Mouse (Mus musculus) embryonic facial prominence, embryonic 10.5 days (tissue): ENCODE measurements around the gene Spns2. TPM values are rescaled to one million over a fixed set of nuclear protein-coding genes. Genes with fewer than 3 reads are reported as not detected.
A peak's percentile ranks its signal among the peaks of the same experiment; 100 is the strongest.

Experiments
- DNase-seq: peaks from one replicate; pipeline ENCODE4 v3.0.0-alpha.2; 2017; ENCODE audit warnings: low spot score
- H3K27ac ChIP-seq: fragments of 300-500 bp; sonication (generic); replicated peaks from 2 replicates; pipeline ENCODE4 v1.5.1; 2016; ENCODE audit warnings: mild to moderate bottlenecking
- H3K27me3 ChIP-seq: fragments of 300-500 bp; sonication (generic); replicated peaks from 2 replicates; pipeline ENCODE4 v1.6.1; 2016; ENCODE audit warnings: low read depth, mild to moderate bottlenecking; ENCODE audit not compliant: poor library complexity, severe bottlenecking
- H3K36me3 ChIP-seq: fragments of 300-500 bp; sonication (generic); replicated peaks from 2 replicates; pipeline ENCODE4 v1.6.1; 2016; ENCODE audit warnings: mild to moderate bottlenecking, moderate library complexity
- H3K4me1 ChIP-seq: fragments of 300-500 bp; sonication (generic); 2 replicates; pipeline ENCODE4 v1.6.1; 2016
- H3K4me3 ChIP-seq: fragments of 300-500 bp; sonication (generic); 2 replicates; pipeline ENCODE4 v1.5.1; 2016; ENCODE audit warnings: mild to moderate bottlenecking, moderate library complexity
- H3K9me3 ChIP-seq: fragments of 300-500 bp; sonication (generic); 2 replicates; pipeline ENCODE4 v1.6.1; 2016; ENCODE audit warnings: mild to moderate bottlenecking
- WGBS: fragments of 180-500 bp; shearing (Covaris S2); methylation state at CpG from one replicate; pipeline ENCODE4 v1.1.7; 2016; 5-methylcytosine and 5-hydroxymethylcytosine counted together
- polyA plus RNA-seq: library from polyadenylated mRNA; unstranded; fragments of >200 nt; fragmentation: Nextera tagmentation; extraction: Ambion mirVana; gene quantifications from 2 replicates; pipeline ENCODE4 v1.2.1, GENCODE M21; 2016

The Spns2 gene
- polyA plus RNA-seq, 1 experiment from 2014 or later: 3.3 TPM

GRCm38 (mm10) chr11:72479499-72479898 is 10.2 kb downstream of the Spns2 start:
- Histone ChIP-seq H3K27ac (no peak overlapping the region), H3K27me3 (no peaks in the 10 kb centered on the region), H3K36me3 (no peaks in the 10 kb centered on the region), H3K4me1 (peaks cover 44% of the 10 kb centered on the region), H3K4me3 (no peak overlapping the region), H3K9me3 (no peaks in the 10 kb centered on the region)
- no peak for DNase-seq
- 80% methylated on average over 2 of the region's 2 CpGs for WGBS

GRCm38 (mm10) chr11:72478228-72478627 is 11.5 kb downstream of the Spns2 start:
- H3K9me3 ChIP-seq: no peaks in the 10 kb centered on the region
- no peak overlapping the region for H3K27ac ChIP-seq
- H3K36me3 ChIP-seq: no peaks in the 10 kb centered on the region
- 66% methylated on average over 6 of the region's 6 CpGs for WGBS
- no peak for DNase-seq
- peaks cover 54% of the 10 kb centered on the region for H3K4me1 ChIP-seq
- no peak overlapping the region for H3K4me3 ChIP-seq
- H3K27me3 ChIP-seq: no peaks in the 10 kb centered on the region

GRCm38 (mm10) chr11:72477653-72478052 is 12.1 kb downstream of the Spns2 start:
- Histone ChIP-seq H3K4me3 (no peak overlapping the region), H3K27me3 (no peaks in the 10 kb centered on the region), H3K36me3 (no peaks in the 10 kb centered on the region), H3K4me1 (peaks cover 57% of the 10 kb centered on the region), H3K9me3 (no peaks in the 10 kb centered on the region), H3K27ac (no peak overlapping the region)
- 88% methylated on average over 1 of the region's 1 CpGs for WGBS
- no peak for DNase-seq

GRCm38 (mm10) chr11:72477182-72477581 is 12.5 kb downstream of the Spns2 start:
- H3K9me3 ChIP-seq: no peaks in the 10 kb centered on the region
- peaks cover 61% of the 10 kb centered on the region for H3K4me1 ChIP-seq
- DNase-seq: no peak
- WGBS: 41% methylated on average over 5 of the region's 5 CpGs
- H3K36me3 ChIP-seq: no peaks in the 10 kb centered on the region
- H3K27ac ChIP-seq: peak overlapping the region; percentile 60
- H3K27me3 ChIP-seq: no peaks in the 10 kb centered on the region
- H3K4me3 ChIP-seq: no peak overlapping the region

- Histone ChIP-seq H3K36me3 (no peaks in the 10 kb centered on the region), H3K27me3 (no peaks in the 10 kb centered on the region), H3K4me1 (peaks cover 61% of the 10 kb centered on the region), H3K9me3 (no peaks in the 10 kb centered on the region), H3K4me3 (no peak overlapping the region), H3K27ac (peak overlapping the region; percentile 52)
- DNase-seq: no peak
- 76% methylated on average over 7 of the region's 7 CpGs for WGBS
Measured at GRCm38 (mm10) chr11:72476074-72476625, 13.6 kb downstream of the Spns2 start.

- H3K4me1 ChIP-seq: peaks cover 63% of the 10 kb centered on the region
- H3K9me3 ChIP-seq: no peaks in the 10 kb centered on the region
- no peak overlapping the region for H3K4me3 ChIP-seq
- WGBS: 75% methylated on average over 7 of the region's 7 CpGs
- H3K27me3 ChIP-seq: no peaks in the 10 kb centered on the region
- no peaks in the 10 kb centered on the region for H3K36me3 ChIP-seq
- H3K27ac ChIP-seq: peak overlapping the region; percentile 52
- DNase-seq: no peak
Measured at GRCm38 (mm10) chr11:72475408-72475807, 14.3 kb downstream of the Spns2 start.

- Histone ChIP-seq H3K4me1 (peaks cover 68% of the 10 kb centered on the region), H3K4me3 (no peak overlapping the region), H3K27ac (peak overlapping the region; percentile 52), H3K9me3 (no peaks in the 10 kb centered on the region), H3K27me3 (no peaks in the 10 kb centered on the region), H3K36me3 (no peaks in the 10 kb centered on the region)
- DNase-seq: no peak
- WGBS: 75% methylated on average over 3 of the region's 3 CpGs
Measured at GRCm38 (mm10) chr11:72474926-72475325, 14.8 kb downstream of the Spns2 start.

GRCm38 (mm10) chr11:72473540-72473939 is 16.2 kb downstream of the Spns2 start:
- peak overlapping the region; percentile 54 for H3K27ac ChIP-seq
- WGBS: 85% methylated on average over 4 of the region's 4 CpGs

GRCm38 (mm10) chr11:72471381-72471780 is 18.3 kb downstream of the Spns2 start:
- no peak overlapping the region; the same call in 1 of the 2 replicates for H3K27ac ChIP-seq
- H3K27me3 ChIP-seq: no peaks in the 10 kb centered on the region
- H3K36me3 ChIP-seq: no peaks in the 10 kb centered on the region
- no peak overlapping the region for H3K4me3 ChIP-seq
- H3K4me1 ChIP-seq: peaks cover 76% of the 10 kb centered on the region
- DNase-seq: no peak
- H3K9me3 ChIP-seq: no peaks in the 10 kb centered on the region
- WGBS: 87% methylated on average over 6 of the region's 6 CpGs

More at GRCm38 (mm10) chr11:72473540-72473939, 16.2 kb downstream of the Spns2 start:
- Histone ChIP-seq H3K27me3 (no peaks in the 10 kb centered on the region), H3K9me3 (no peaks in the 10 kb centered on the region), H3K4me1 (peaks cover 74% of the 10 kb centered on the region), H3K36me3 (no peaks in the 10 kb centered on the region), H3K4me3 (no peak overlapping the region)
- DNase-seq: peak; percentile 44

GRCm38 (mm10) chr11:72470004-72470403 is 19.7 kb downstream of the Spns2 start:
- peaks cover 75% of the 10 kb centered on the region for H3K4me1 ChIP-seq

GRCm38 (mm10) chr11:72469217-72469616 is 20.5 kb downstream of the Spns2 start:
- WGBS: 32% methylated on average over 5 of the region's 5 CpGs
- no peaks in the 10 kb centered on the region for H3K36me3 ChIP-seq
- H3K4me1 ChIP-seq: peaks cover 75% of the 10 kb centered on the region
- no peaks in the 10 kb centered on the region for H3K9me3 ChIP-seq
- H3K4me3 ChIP-seq: no peak overlapping the region
- H3K27me3 ChIP-seq: no peaks in the 10 kb centered on the region
- peak overlapping the region; percentile 70; the same call in 1 of the 2 replicates for H3K27ac ChIP-seq
- peak; percentile 45 for DNase-seq

More at GRCm38 (mm10) chr11:72470004-72470403, 19.7 kb downstream of the Spns2 start:
- Histone ChIP-seq H3K4me3 (no peak overlapping the region), H3K27me3 (no peaks in the 10 kb centered on the region), H3K9me3 (no peaks in the 10 kb centered on the region), H3K36me3 (no peaks in the 10 kb centered on the region), H3K27ac (peak overlapping the region; percentile 44)
- DNase-seq: no peak
- 75% methylated on average over 4 of the region's 4 CpGs for WGBS

GRCm38 (mm10) chr11:72468525-72468924 is 21.2 kb downstream of the Spns2 start:
- no peaks in the 10 kb centered on the region for H3K36me3 ChIP-seq
- H3K27me3 ChIP-seq: no peaks in the 10 kb centered on the region
- peak overlapping the region; percentile 70 for H3K27ac ChIP-seq
- no peak for DNase-seq
- no peak overlapping the region for H3K4me3 ChIP-seq
- 79% methylated on average over 5 of the region's 5 CpGs for WGBS
- H3K4me1 ChIP-seq: peaks cover 70% of the 10 kb centered on the region
- no peaks in the 10 kb centered on the region for H3K9me3 ChIP-seq

- no peak overlapping the region for H3K4me3 ChIP-seq
- peak overlapping the region; percentile 67 for H3K27ac ChIP-seq
- H3K4me1 ChIP-seq: peaks cover 67% of the 10 kb centered on the region
- 45% methylated on average over 11 of the region's 11 CpGs for WGBS
- H3K9me3 ChIP-seq: no peaks in the 10 kb centered on the region
- H3K36me3 ChIP-seq: no peaks in the 10 kb centered on the region
- DNase-seq: peak; percentile 44
- H3K27me3 ChIP-seq: no peaks in the 10 kb centered on the region
Measured at GRCm38 (mm10) chr11:72466694-72467507, 22.8 kb downstream of the Spns2 start.
